Mouse (Mus musculus) kidney, adult 2 months (tissue): ENCODE measurements around the gene Wdr20. TPM values are rescaled to one million over a fixed set of nuclear protein-coding genes. Genes with fewer than 3 reads are reported as not detected.
"Not testable (repeated sequence)": the region's sequence is repeated elsewhere in the genome, so short reads cannot be mapped to it uniquely, and the experiment has no call there.

Source experiments
- DNase-seq: peaks from one replicate; pipeline ENCODE4 v3.0.0; 2021
- H3K27ac ChIP-seq: fragments of 200-500 bp; 2 replicates; pipeline ENCODE4 v1.5.1; 2012; ENCODE audit warnings: low read depth, low read length, control low read depth, inconsistent platforms; ENCODE audit not compliant: insufficient read depth
- H3K27me3 ChIP-seq: fragments of 200-500 bp; replicated peaks from 2 replicates; pipeline ENCODE4 v1.6.1; 2012; ENCODE audit warnings: mild to moderate bottlenecking, moderate library complexity, low read length, inconsistent platforms; ENCODE audit not compliant: control insufficient read depth, insufficient read depth
- H3K36me3 ChIP-seq: fragments of 200-500 bp; 2 replicates; pipeline ENCODE4 v1.6.1; 2012; ENCODE audit warnings: mild to moderate bottlenecking, moderate library complexity, low read length, inconsistent platforms; ENCODE audit not compliant: control insufficient read depth, insufficient read depth
- H3K4me1 ChIP-seq: fragments of 200-500 bp; 2 replicates; pipeline ENCODE4 v1.6.1; 2011; ENCODE audit warnings: low read length; ENCODE audit not compliant: control insufficient read depth, insufficient read depth
- H3K4me3 ChIP-seq: fragments of 200-500 bp; 2 replicates; pipeline ENCODE4 v1.5.1; 2011; ENCODE audit warnings: mild to moderate bottlenecking, low read depth, low read length, control low read depth; ENCODE audit not compliant: insufficient read depth
- CTCF ChIP-seq: fragments of 200-500 bp; conservative IDR thresholded peaks from 2 replicates; pipeline ENCODE4 v1.5.1; 2011; ENCODE audit warnings: low read depth, mild to moderate bottlenecking, control low read depth, low read length, moderate library complexity, mixed read lengths; ENCODE audit not compliant: insufficient read depth, insufficient read length
- POLR2A ChIP-seq: fragments of 200-500 bp; IDR thresholded peaks from one replicate; pipeline ENCODE4 v1.6.1; 2011; ENCODE audit warnings: low read depth, low read length, control low read depth
- WGBS: fragments of 180-500 bp; shearing (Covaris S2); methylation state at CpG from one replicate; pipeline ENCODE4 v1.1.7; 2018; 5-methylcytosine and 5-hydroxymethylcytosine counted together
- polyA plus RNA-seq: library from polyadenylated mRNA; depleted of rRNA; stranded (reverse); fragments of >200 nt; gene quantifications from 2 replicates; pipeline ENCODE4 v1.2.3, GENCODE M21; 2012; rRNA removed

Wdr20 gene
- polyA plus RNA-seq: 24.0 and 24.5 TPM in 2 replicates

DNA sequence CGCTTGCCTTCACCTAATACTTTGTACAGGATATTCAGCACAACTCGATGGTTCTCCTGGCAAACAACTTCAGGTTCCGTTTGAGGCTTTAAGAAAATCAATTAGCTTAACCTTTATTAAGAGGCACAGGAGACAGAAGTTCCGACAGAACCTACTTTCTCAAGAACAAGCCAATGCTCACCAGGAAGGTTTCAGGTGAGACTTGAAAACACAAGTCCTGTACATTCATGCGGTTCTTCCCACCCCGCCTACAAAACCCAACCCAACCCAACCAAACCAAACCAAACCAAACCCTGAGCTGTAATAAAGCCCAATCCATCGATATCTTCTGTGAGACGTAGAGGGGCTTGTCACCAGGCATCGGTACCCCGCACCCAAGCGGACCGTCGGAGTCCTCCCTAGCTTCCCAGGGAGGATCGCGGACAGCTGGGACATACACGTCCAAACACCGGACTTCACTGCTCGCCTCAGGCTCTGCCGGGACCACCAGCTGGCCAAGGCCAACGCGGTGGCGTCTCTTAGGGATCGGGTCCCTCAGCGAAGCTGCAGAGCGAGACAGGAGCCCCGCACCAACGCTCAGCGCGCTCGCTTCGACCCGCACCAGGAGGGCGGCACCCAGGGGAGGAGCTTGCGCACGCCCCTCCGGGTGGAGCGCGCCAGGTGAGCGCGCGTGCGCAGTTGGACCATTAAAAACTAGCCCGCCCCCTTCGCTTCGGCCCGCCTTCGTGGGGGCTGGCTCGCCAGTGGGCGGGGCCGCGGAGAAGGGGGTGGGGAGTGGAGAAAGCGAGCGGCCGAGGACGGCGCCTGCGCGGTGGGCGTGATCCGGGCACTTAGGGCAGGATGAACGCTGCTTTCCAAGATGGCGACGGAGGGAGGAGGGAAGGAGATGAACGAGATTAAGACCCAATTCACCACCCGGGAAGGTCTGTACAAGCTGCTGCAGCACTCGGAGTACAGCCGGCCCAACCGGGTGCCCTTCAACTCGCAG, at the start of gene Wdr20:
Gene Wdr20 (plus strand): TSS at position 775 of the 988 bp plus-strand sequence.
- H3K4me1 ChIP-seq: peaks cover 4% of the 10 kb centered on the region; the same call in 1 of the 2 replicates
- no peaks in the 10 kb centered on the region for H3K27me3 ChIP-seq
- peak; percentile 98 for DNase-seq
- H3K27ac ChIP-seq: peak within 1 kb of the TSS; percentile 70
- under 1% methylated on average over 69 of the region's 69 CpGs for WGBS
- H3K4me3 ChIP-seq: peak within 1 kb of the TSS; percentile 76
- TF ChIP-seq POLR2A: peak; percentile 62
- TF ChIP-seq CTCF: no peak
- H3K36me3 ChIP-seq: no peaks in the 10 kb centered on the region

DNA sequence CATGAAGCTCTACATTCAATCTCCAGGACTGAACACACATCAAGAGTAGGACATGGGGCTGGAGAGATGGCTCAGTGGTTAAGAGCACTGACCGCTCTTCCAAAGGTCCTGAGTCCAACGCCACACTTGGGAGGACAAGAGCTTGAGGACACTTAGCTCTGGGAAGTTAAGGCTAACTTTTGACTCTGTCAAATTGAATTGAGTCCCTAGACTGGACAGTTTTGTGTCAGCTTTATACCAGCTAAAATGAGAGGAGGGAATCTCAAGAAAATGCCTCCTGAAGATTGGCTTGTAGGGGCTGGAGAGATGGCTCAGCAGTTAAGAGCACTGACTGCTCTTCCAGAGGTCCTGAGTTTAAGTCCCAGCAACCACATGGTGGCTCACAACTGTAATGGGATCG, 48.8 kb upstream of the Wdr20 start:
- H3K36me3 ChIP-seq, H3K27ac ChIP-seq, H3K4me1 ChIP-seq, H3K4me3 ChIP-seq, H3K27me3 ChIP-seq, DNase-seq: not testable (repeated sequence)
- 83% methylated on average over 3 of the region's 3 CpGs for whole genome bisulfite sequencing

DNA sequence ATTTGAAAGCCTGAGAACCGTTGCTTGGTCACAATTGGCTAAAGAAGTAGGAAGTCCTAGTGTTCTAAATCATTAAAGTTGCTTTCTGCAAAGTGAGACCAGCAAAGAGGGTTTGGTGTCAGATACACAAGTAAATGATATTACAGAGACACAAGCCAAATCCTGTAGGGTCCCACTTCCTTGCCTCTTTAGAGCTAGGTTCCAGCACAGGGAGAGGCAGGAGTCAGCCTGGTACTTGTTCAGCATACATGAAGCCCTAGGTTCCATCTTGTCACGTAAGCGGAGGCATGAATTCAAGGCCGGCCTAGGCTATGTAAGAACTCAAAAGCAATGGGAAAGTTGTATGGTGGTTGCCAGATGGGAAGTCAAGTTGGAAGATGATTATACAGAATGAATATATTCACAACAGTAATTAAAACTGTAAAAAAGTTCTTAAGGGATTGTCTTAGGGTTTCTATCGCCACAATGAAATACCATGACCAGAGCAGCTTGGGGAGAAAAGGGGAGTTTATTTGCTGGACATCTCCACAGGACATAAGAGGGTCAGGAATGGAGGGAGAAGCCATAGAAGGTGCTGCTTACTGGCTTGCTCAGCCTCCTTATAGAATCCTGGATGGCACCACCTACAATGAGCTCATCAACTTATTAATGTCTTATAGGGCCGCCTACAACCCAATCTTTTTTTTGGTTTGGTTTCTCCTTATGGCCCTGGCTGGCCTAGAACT, 47.7 kb upstream of the Wdr20 start:
- peaks cover 8% of the 10 kb centered on the region for H3K4me1 ChIP-seq
- H3K36me3 ChIP-seq: peaks cover 9% of the 10 kb centered on the region
- H3K4me3 ChIP-seq: no peak overlapping the region
- no peak overlapping the region for H3K27ac ChIP-seq
- WGBS: 93% methylated on average over 6 of the region's 6 CpGs
- DNase-seq: no peak
- TF ChIP-seq POLR2A (no peak), CTCF (no peak)
- H3K27me3 ChIP-seq: no peaks in the 10 kb centered on the region

DNA sequence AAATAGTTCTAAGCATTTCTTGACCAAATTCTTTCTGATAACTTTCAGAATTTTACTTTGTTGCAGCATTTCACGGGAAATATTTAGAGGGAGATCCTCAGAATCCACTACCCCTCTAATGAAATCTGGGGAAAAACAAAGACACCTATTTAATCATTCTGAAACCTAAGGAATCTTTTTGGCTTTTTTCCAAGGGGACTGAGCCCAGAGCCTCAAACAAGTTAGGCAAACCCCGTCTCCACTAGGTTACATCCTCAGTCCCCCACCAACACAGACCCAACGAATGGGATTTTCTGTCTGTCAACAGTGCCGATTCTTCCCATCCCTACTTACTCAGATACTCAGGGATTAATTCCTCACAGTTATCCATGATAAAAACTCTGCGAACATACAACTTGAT, 44.4 kb upstream of the Wdr20 start:
- 80% methylated on average over 5 of the region's 5 CpGs for WGBS
- H3K27ac ChIP-seq, H3K27me3 ChIP-seq, H3K36me3 ChIP-seq, DNase-seq, H3K4me1 ChIP-seq, H3K4me3 ChIP-seq: not testable (repeated sequence)

DNA sequence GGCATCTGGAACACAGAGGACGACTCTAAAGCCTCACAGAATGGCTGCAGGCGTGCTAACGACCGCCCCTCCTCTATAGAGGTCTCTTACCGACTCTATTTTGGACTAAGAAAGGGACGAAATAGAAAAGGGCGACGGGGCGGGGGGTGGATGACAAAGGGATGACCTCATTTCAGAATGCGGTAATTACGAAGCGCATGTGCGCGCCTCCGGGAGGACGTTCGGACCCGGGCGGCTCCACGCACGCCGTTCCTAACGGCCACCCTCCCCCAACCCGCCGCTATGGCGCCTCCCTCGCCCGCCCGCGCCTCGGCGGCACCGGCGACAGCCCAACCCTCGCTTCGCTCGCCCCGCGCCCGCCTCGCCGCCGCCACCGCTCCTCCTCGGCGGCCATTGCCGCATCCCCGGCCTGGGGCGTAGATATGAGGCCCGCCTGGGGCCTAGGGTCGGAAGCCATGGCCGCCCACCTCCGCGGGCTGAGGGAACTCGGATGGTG, 42.0 kb upstream of the Wdr20 start:
- peaks cover 7% of the 10 kb centered on the region for H3K36me3 ChIP-seq
- TF ChIP-seq CTCF: no peak
- no peak for TF ChIP-seq POLR2A
- WGBS: under 1% methylated on average over 55 of the region's 55 CpGs
- peak overlapping the region; percentile 87 for H3K4me3 ChIP-seq
- H3K4me1 ChIP-seq: peaks cover 6% of the 10 kb centered on the region; the same call in 1 of the 2 replicates
- peak overlapping the region; percentile 71 for H3K27ac ChIP-seq
- DNase-seq: peak; percentile 49
- H3K27me3 ChIP-seq: no peaks in the 10 kb centered on the region

DNA sequence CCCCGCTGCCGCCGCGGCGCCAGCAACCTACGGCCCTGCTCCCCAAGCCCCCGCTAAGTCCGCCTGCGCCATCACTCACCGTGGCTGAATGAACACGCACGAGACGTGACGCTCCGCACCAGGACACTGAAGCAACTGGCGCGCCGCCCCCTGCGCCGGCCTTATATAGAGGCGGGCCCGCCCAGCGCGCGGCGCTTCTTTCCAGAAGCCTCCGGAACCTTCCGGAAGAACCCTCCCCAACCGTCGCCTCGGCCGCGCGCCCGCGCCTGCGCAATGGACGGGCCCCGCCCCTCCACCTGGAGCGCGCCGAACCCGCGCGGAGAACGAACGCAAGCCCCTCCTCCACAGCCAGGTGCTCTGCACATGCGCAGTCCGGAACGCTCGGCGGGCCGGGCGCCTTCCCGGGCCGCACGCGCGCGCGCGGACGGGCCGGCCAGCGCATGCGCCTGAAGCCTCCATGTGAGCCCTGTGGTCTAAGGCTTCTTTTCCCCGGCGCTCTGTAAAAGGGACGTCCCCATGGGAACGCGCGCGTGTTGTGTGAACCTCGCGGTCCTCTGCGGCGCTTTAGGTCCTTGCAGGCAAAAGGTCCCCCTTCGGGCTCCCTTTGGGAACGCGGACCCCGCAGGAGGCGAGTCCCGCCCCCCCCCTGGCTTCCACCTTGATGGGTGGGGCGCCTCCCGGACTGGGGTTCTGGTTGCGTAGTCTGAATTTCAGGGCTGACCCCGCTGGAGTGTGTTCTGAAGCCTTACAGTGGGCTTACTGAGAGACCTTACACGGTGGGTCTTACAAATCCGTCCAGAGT, 41.4 kb upstream of the Wdr20 start:
- under 1% methylated on average over 89 of the region's 89 CpGs for WGBS
- DNase-seq: peak; percentile 98
- H3K4me1 ChIP-seq: peaks cover 6% of the 10 kb centered on the region; the same call in 1 of the 2 replicates

More for the DNA sequence above, 41.4 kb upstream of the Wdr20 start:
- Histone ChIP-seq H3K36me3 (peaks cover 6% of the 10 kb centered on the region), H3K27me3 (no peaks in the 10 kb centered on the region), H3K4me3 (peak overlapping the region; percentile 87), H3K27ac (peak overlapping the region; percentile 71)
- TF ChIP-seq POLR2A (peak; percentile 98), CTCF (no peak)
